Mouse (Mus musculus): ENCODE results near the gene BC025920.
"Not testable (repeated sequence)": the region's sequence is repeated elsewhere in the genome, so short reads cannot be mapped to it uniquely, and the experiment has no call there.

- not testable (repeated sequence) for TF ChIP-seq CTCF (IDR thresholded peaks at IDR 0.05; ENCODE audit: extremely low read depth, insufficient read depth, low read length)
- TF ChIP-seq POLR2A (IDR thresholded peaks at IDR 0.05; ENCODE audit: extremely low read depth, insufficient read depth, low read length) = peak; percentile 68
These were observed 43.0 kb downstream of the BC025920 start, which contains the start of gene Gm10778 for GRCm38 (mm10) chr10:81648803-81649775.

All from cortical plate, adult 2 months (tissue).